Mouse (Mus musculus): ENCODE data around the gene Nme7.

Nme7 gene

GRCm38 (mm10) chr1:164467406-164467805 is 163.5 kb downstream of the Nme7 start:
- DNase-seq = no peak

GRCm38 (mm10) chr1:164468329-164468728 is 164.4 kb downstream of the Nme7 start:
- DNase-seq = no peak

- no peak for DNase-seq
These were observed 167.1 kb downstream of the Nme7 start for GRCm38 (mm10) chr1:164470985-164471384.

- no peak for DNase-seq
These were observed 167.7 kb downstream of the Nme7 start for GRCm38 (mm10) chr1:164471632-164472031.

GRCm38 (mm10) chr1:164473398-164473797 is 169.5 kb downstream of the Nme7 start:
- no peak for DNase-seq

- DNase-seq = no peak
These were observed 170.4 kb downstream of the Nme7 start for GRCm38 (mm10) chr1:164474310-164474709.

GRCm38 (mm10) chr1:164474778-164475511 is 171.0 kb downstream of the Nme7 start:
- no peak for DNase-seq

- no peak for DNase-seq
These were observed 172.0 kb downstream of the Nme7 start for GRCm38 (mm10) chr1:164475895-164476294.

GRCm38 (mm10) chr1:164480755-164481644 is 177.1 kb downstream of the Nme7 start:
- no peak for DNase-seq

- DNase-seq = no peak
These were observed 177.9 kb downstream of the Nme7 start for GRCm38 (mm10) chr1:164481645-164482354.

- no peak for DNase-seq
These were observed 178.9 kb downstream of the Nme7 start for GRCm38 (mm10) chr1:164482833-164483232.

- no peak for DNase-seq
These were observed 179.8 kb downstream of the Nme7 start for GRCm38 (mm10) chr1:164483728-164484127.
